Mouse (Mus musculus) MEL (cell line): ENCODE data around the gene Chka.

Experiments
- CTCF ChIP-seq, 3 experiments: IDR thresholded peaks in 2 of 3; conservative IDR thresholded peaks in 1 of 3; 2 replicates each; pipeline ENCODE4 v1.5.1; 2011 to 2012; ENCODE audit warnings: low read length in 3 of 3, low read depth in 2 of 3, mild to moderate bottlenecking in 2 of 3, improper control_type of control experiment in 1 of 3, inconsistent platforms in 1 of 3, mixed read lengths in 1 of 3, moderate library complexity in 1 of 3; ENCODE audit not compliant: control insufficient read depth in 1 of 3, insufficient read depth in 1 of 3, poor library complexity in 1 of 3, severe bottlenecking in 1 of 3
- USF1 ChIP-seq: IDR thresholded peaks from 2 replicates; pipeline ENCODE4 v1.6.1; 2014; ENCODE audit warnings: low read depth, mild to moderate bottlenecking, inconsistent platforms, low read length, improper control_type of control experiment, moderate library complexity

- peak; percentile 34 to 75 (median 70); a peak in 5 of 6 replicates for TF ChIP-seq CTCF (IDR thresholded peaks at IDR 0.05 in 2 of 3, conservative IDR thresholded peaks at IDR 0.05 in 1 of 3; ENCODE audit: control insufficient read depth in 1 of 3, insufficient read depth in 1 of 3, low read depth in 2 of 3, low read length in 3 of 3, poor library complexity in 1 of 3, severe bottlenecking in 1 of 3)
- no peak for TF ChIP-seq USF1
Observed at GRCm38 (mm10) chr19:3890181-3890580, 38.6 kb downstream of the Chka start.
